Mouse (Mus musculus) midbrain, embryonic 11.5 days (tissue): ENCODE data around the gene St5. TPM values are rescaled to one million over a fixed set of nuclear protein-coding genes. Genes with fewer than 3 reads are reported as not detected.
A peak's percentile ranks its signal among the peaks of the same experiment; 100 is the strongest.

Experiments used
- ATAC-seq: fragments of 200-750 bp; cut with Nextera tagmentation; 2 replicates; pipeline ENCODE4 v1.8.0; 2017; ENCODE audit warnings: moderate TSS enrichment, moderate library complexity; ENCODE audit not compliant: low FRiP score
- DNase-seq: peaks from one replicate; pipeline ENCODE4 v3.0.0; 2015; ENCODE audit warnings: low spot score; ENCODE audit errors: missing footprints
- H3K27ac ChIP-seq: fragments of 300-500 bp; sonication (generic); 2 replicates; pipeline ENCODE4 v1.5.1; 2014; ENCODE audit warnings: low read depth, low read length
- H3K27me3 ChIP-seq: fragments of 300-500 bp; sonication (generic); 2 replicates; pipeline ENCODE4 v1.6.1; 2014; ENCODE audit warnings: mild to moderate bottlenecking, low read length, moderate library complexity, mixed read lengths; ENCODE audit not compliant: control insufficient read depth, insufficient read depth
- H3K36me3 ChIP-seq: fragments of 300-500 bp; sonication (generic); 2 replicates; pipeline ENCODE4 v1.6.1; 2014; ENCODE audit warnings: mild to moderate bottlenecking, low read length, moderate library complexity, mixed read lengths; ENCODE audit not compliant: control insufficient read depth, insufficient read depth
- H3K4me1 ChIP-seq: fragments of 300-500 bp; sonication (generic); 2 replicates; pipeline ENCODE4 v1.6.1; 2014; ENCODE audit warnings: low read length; ENCODE audit not compliant: control insufficient read depth, insufficient read depth
- H3K4me2 ChIP-seq: fragments of 300-500 bp; sonication (generic); 2 replicates; pipeline ENCODE4 v1.6.1; 2014; ENCODE audit warnings: mild to moderate bottlenecking, moderate library complexity
- H3K4me3 ChIP-seq: fragments of 300-500 bp; sonication (generic); 2 replicates; pipeline ENCODE4 v1.5.1; 2014; ENCODE audit warnings: low read depth, low read length
- H3K9ac ChIP-seq: fragments of 300-500 bp; sonication (generic); 2 replicates; pipeline ENCODE4 v1.6.1; 2014; ENCODE audit warnings: low read length
- H3K9me3 ChIP-seq: fragments of 300-500 bp; sonication (generic); 2 replicates; pipeline ENCODE4 v1.6.1; 2016; ENCODE audit warnings: low read length; ENCODE audit not compliant: control insufficient read depth
- WGBS: fragments of 180-500 bp; shearing (Covaris S2); extraction: QIAGEN DNeasy Blood & Tissue Kit; methylation state at CpG from one replicate; pipeline ENCODE4 v1.1.7; 2014; 5-methylcytosine and 5-hydroxymethylcytosine counted together
- polyA plus RNA-seq: library from polyadenylated mRNA; unstranded; fragments of >200 nt; fragmentation: Nextera tagmentation; extraction: Ambion mirVana; gene quantifications from 2 replicates; pipeline ENCODE4 v1.2.1, GENCODE M21; 2014

Gene St5
- 37.9 and 41.6 TPM in 2 replicates for polyA plus RNA-seq

DNA sequence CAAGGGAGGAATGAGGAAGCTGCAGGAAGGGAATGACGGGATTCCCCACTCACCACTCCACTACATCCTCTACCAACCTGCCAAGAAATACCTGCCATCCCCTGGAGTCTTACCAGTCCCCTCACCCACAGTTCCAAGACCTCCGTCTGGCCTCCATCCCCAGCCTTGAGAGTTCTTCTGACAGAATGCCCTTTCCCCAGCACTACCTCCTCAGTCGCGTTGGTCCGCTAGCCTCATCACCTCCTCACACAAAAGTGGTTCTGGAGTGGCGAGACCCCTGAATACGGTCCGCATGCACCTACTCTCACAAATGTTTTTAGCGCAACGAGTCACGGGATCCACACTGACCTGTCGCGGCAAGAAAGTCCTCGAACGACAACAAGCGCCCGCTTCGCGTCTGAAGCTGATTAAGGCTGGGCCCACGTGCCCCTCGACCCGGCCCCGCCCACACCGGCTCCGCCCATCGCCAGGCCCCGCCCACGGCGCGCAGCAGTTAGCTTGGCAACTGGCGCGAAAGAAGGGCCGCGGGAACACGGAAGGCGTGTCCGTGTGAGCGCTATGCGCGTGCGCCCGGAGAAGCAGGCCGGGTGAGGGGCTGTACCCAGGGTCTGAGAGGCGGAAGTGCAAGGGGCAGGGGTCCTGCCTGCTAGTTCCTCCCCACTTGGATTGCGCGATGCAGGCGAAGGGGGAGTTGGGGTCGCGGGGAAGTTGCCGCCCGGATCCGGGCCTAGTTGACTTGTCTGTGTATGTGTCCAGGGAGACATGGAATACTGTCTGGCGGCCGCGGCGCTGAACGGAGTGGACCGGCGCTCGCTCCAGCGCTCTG is at the start of gene St5, which contains the start of gene Akip1:
St5 (minus strand) TSS at position 416 of the 826 bp plus-strand sequence.
Akip1 (plus strand) TSS at position 501 of the 826 bp plus-strand sequence.
- peak within 1 kb of the TSS; percentile 74 for H3K4me2 ChIP-seq
- peaks cover 8% of the 10 kb centered on the region for H3K27me3 ChIP-seq
- H3K9me3 ChIP-seq, result no peaks in the 10 kb centered on the region
- under 1% methylated on average over 61 of the region's 61 CpGs for WGBS
- peak within 1 kb of the TSS; percentile 54 for H3K27ac ChIP-seq
- peaks cover 3% of the 10 kb centered on the region; the same call in 1 of the 2 replicates for H3K4me1 ChIP-seq
- H3K9ac ChIP-seq, result peak within 1 kb of the TSS; percentile 82
- no peaks in the 10 kb centered on the region for H3K36me3 ChIP-seq
- DNase-seq (peak; percentile 100), ATAC-seq (peak; percentile 98)
- H3K4me3 ChIP-seq, result peak within 1 kb of the TSS; percentile 67

DNA sequence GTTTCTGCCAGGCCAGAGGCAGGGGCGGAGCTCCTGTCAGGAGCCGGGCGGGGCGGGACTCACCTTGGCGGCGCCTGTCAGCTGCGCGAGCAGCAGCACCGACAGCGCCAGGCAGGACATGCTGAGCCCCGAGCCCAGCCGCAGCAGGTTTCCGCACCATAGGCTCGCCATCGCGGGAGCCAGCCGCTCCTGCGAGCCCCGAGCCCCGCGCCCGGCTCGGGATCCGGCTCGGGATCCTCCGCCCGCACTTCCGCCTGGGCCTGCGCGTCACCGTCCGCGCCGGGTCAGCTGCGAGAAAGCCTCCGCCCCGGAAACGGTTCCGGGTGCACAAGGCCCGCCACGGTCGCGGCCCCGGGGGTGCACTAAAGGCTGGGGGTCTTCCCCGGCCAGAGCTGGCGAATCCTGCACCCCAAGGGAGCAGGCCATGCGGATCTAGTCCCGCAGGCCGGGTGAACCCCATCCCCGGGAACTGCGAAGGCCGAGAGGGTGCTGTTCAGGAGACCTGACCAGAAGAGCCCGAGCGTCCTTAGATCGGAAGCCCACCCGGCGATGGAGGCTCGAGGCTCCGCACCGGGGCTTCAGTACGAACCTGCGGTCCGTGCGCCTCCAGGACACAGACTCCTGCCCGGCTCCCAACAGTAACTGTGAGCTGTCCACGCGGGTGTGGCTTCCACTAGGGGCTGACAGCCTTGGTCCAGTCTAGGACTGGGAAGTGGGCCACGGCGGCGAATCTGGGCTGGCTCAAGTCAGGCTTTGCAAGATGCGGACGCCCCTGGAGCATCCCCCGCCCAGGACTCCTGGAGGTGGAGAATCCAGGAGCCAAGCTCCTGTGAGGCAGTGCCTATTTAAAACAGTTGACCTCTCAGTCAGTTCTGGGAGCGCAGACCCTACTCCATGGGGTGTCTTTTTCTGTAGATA is 48.9 kb upstream of the St5 start, which contains the start of gene Tmem9b:
Tmem9b (minus strand) TSS at position 868 of the 918 bp plus-strand sequence.
- peak within 1 kb of the TSS; percentile 88 for H3K4me3 ChIP-seq
- H3K4me1 ChIP-seq, result peaks cover 11% of the 10 kb centered on the region
- no peaks in the 10 kb centered on the region for H3K9me3 ChIP-seq
- peak within 1 kb of the TSS; percentile 96 for H3K9ac ChIP-seq
- under 1% methylated on average over 74 of the region's 74 CpGs for WGBS
- H3K4me2 ChIP-seq, result peak within 1 kb of the TSS; percentile 95
- no peaks in the 10 kb centered on the region for H3K27me3 ChIP-seq
- H3K27ac ChIP-seq, result peak within 1 kb of the TSS; percentile 61
- ATAC-seq, result peak; percentile 91
- no peaks in the 10 kb centered on the region for H3K36me3 ChIP-seq
- DNase-seq, result peak; percentile 96

DNA sequence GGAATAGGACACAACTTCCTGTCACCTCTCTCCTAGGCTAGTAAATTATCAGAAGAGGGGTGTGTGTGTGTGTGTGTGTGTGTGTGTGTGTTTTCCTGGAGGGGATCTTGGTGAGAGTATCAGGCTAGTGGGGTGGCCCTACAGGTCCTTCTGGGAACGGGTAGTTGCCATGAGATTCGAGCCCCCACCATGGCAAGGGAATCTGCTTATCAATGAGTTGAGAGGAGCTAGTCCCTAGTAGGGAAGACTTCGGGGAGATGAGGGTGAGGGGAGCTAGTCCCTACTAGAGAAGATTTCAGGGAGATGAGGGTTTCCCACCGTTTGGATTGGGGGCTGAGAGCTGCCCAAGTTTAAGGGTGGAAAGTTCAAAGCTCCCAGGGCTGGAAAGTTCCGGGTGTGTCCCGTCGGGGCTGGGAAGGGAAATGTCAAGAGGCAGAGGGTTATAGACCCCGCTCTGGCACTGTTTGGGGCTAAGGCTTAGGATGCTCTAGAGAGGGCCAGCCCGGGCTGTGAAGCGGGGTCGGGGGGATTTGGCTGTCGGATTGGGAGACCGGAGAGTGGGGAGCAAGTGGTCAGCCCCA is 48.1 kb upstream of the St5 start:
- WGBS, result 5% methylated on average over 13 of the region's 13 CpGs
- Histone ChIP-seq H3K9me3 (no peaks in the 10 kb centered on the region), H3K9ac (peak overlapping the region; percentile 96), H3K27me3 (no peaks in the 10 kb centered on the region), H3K4me2 (peak overlapping the region; percentile 95), H3K4me3 (peak overlapping the region; percentile 88), H3K27ac (peak overlapping the region; percentile 61), H3K36me3 (no peaks in the 10 kb centered on the region), H3K4me1 (peaks cover 11% of the 10 kb centered on the region)
- peak; percentile 2; the same call in 1 of the 2 replicates for ATAC-seq
- peak; percentile 85 for DNase-seq

DNA sequence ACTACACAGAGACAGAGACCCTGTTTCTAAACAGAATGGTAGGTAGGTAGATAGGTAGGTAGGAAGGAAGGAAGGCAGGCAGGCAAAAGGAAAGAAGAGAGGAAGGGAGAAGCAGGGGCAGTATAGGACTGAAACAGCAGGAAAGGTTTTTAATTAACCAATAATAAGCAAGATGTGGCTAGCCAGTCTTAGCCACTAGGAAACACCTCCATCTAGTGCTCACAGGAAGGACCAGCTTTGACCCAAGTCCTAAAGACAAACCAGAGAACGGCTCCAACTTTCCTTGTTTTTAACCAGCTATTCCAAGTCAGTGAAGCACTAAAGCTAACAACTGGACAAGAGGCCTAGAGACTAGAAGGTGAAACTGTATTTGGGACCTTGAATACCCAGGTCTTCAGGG is 44.3 kb upstream of the St5 start:
- no peaks in the 10 kb centered on the region for H3K9me3 ChIP-seq
- H3K9ac ChIP-seq, result no peak overlapping the region
- ATAC-seq (no peak), DNase-seq (no peak)
- H3K4me3 ChIP-seq, result no peak overlapping the region
- H3K4me2 ChIP-seq, result no peak overlapping the region
- 69% methylated on average over 1 of the region's 1 CpGs for WGBS
- H3K4me1 ChIP-seq, result peaks cover 8% of the 10 kb centered on the region
- no peaks in the 10 kb centered on the region for H3K27me3 ChIP-seq
- H3K27ac ChIP-seq, result no peak overlapping the region
- peaks cover 3% of the 10 kb centered on the region for H3K36me3 ChIP-seq

DNA sequence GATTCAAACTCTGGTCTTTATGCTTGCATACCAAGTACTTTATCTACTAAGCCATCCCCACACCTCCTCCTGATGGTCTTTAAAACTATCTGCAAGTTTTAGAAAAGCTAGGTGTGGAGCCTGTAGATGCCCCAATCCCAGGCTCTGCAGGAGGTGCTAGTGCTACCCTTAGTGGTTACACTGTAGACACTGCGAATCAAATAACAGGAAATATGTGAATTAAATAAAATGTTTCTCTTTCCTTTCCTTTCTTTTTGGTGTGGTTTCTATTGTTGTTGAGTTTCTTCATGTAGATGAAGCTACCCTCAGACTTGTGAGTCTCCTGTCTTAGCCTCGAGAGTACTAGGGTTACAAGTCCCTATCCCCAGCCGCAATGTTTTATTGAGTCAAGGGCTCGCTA is 38.3 kb upstream of the St5 start:
- Histone ChIP-seq H3K4me1 (no peaks in the 10 kb centered on the region), H3K4me3 (no peak overlapping the region), H3K27ac (no peak overlapping the region), H3K27me3 (no peaks in the 10 kb centered on the region), H3K4me2 (no peak overlapping the region), H3K36me3 (peaks cover 3% of the 10 kb centered on the region), H3K9ac (no peak overlapping the region), H3K9me3 (no peaks in the 10 kb centered on the region)
- WGBS, result 93% methylated on average over 4 of the region's 4 CpGs
- ATAC-seq (no peak), DNase-seq (no peak)

DNA sequence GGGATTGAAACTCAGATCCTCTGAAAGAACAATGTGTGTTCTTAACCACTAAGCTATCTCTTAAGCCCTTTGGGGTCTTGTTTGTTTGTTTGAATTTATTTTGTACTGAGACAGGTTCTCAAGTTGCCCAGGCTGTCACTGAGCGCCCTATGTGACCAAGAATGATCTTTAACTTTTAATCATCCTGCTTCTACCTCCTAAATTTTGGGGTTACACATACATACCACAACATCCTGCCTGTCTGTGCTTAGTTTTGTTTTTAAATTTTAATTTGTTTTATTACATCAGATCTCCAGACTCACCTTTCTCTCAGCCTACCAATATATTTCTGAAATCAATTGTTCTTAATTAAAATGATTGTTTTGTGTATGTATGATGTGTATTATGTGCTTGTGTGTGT is 37.7 kb upstream of the St5 start:
- DNase-seq (no peak), ATAC-seq (no peak)
- H3K4me1 ChIP-seq, result no peaks in the 10 kb centered on the region
- H3K4me3 ChIP-seq, result no peak overlapping the region
- H3K36me3 ChIP-seq, result peaks cover 3% of the 10 kb centered on the region
- no peak overlapping the region for H3K4me2 ChIP-seq
- no peak overlapping the region for H3K27ac ChIP-seq
- 97% methylated on average over 1 of the region's 1 CpGs for WGBS
- no peaks in the 10 kb centered on the region for H3K9me3 ChIP-seq
- H3K9ac ChIP-seq, result no peak overlapping the region
- H3K27me3 ChIP-seq, result no peaks in the 10 kb centered on the region

DNA sequence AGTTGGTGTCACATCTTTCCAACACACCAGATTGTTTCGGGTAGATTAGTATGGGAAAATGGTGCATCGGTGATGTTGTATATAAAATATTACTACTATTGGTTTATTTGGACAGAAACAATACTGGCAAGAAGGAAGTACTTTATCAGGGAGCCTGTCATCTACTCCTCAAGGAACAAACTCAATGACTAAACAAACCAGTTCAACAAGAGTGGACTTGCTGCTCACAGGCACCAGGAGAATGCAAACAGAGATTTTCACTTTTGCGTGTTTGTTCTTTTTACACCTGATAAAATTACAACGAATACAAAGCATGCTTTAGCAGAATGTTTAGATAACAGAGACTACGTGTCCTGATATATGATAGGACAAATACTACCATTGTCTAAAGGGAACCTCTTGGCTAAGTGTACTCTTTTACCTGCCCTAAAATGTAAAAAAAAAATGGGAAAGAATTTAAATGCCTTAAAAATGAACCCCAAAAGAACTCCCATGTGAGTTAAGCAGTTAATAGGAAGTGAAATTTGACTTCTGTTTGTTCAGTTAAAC is 36.5 kb upstream of the St5 start:
- H3K4me2 ChIP-seq, result no peak overlapping the region
- no peak overlapping the region for H3K4me3 ChIP-seq
- no peaks in the 10 kb centered on the region for H3K27me3 ChIP-seq
- ATAC-seq (no peak), DNase-seq (no peak)
- H3K27ac ChIP-seq, result no peak overlapping the region
- no peaks in the 10 kb centered on the region for H3K9me3 ChIP-seq
- WGBS, result 92% methylated on average over 5 of the region's 5 CpGs
- H3K4me1 ChIP-seq, result no peaks in the 10 kb centered on the region
- peaks cover 2% of the 10 kb centered on the region for H3K36me3 ChIP-seq
- no peak overlapping the region for H3K9ac ChIP-seq

DNA sequence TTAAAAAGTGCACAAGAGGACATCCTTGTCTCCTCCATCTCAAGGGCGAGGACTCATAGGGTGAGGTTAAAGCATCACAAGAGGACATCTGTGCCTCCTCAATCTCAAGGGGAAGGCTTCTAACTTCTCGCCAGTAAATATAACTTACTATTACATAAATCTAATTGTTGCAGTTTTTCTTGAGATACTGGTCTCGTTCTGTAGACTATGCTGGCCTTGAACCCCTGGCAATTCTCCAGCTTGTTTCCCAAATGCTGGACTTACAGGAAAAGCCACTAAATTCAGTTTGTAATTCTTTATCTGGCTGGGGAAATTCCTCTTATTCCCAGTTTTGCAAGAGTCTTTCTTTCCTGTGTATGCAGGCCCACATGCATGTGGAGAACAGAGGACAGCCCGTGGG is 31.4 kb upstream of the St5 start:
- no peak overlapping the region for H3K9ac ChIP-seq
- no peak for ATAC-seq
- no peaks in the 10 kb centered on the region; the same call in 1 of the 2 replicates for H3K36me3 ChIP-seq

More for the DNA sequence above, 31.4 kb upstream of the St5 start:
- no peak for DNase-seq
- Histone ChIP-seq H3K4me1 (no peaks in the 10 kb centered on the region), H3K27me3 (no peaks in the 10 kb centered on the region), H3K4me2 (no peak overlapping the region), H3K9me3 (no peaks in the 10 kb centered on the region), H3K4me3 (no peak overlapping the region), H3K27ac (no peak overlapping the region)
- 88% methylated on average over 4 of the region's 4 CpGs for WGBS
